Mouse (Mus musculus) midbrain, embryonic 10.5 days (tissue): ENCODE data around the gene Agtr1a. TPM values are rescaled to one million over a fixed set of nuclear protein-coding genes. Genes with fewer than 3 reads are reported as not detected.

ENCODE experiments used
- DNase-seq: peaks from one replicate; pipeline ENCODE4 v3.0.0-alpha.2; 2017; ENCODE audit warnings: low spot score
- H3K27ac ChIP-seq: fragments of 300-500 bp; sonication (generic); replicated peaks from 2 replicates; pipeline ENCODE4 v1.5.1; 2016; ENCODE audit warnings: mild to moderate bottlenecking
- H3K27me3 ChIP-seq: fragments of 300-500 bp; sonication (generic); 2 replicates; pipeline ENCODE4 v1.6.1; 2016; ENCODE audit warnings: low read depth, mild to moderate bottlenecking; ENCODE audit not compliant: poor library complexity, severe bottlenecking
- H3K36me3 ChIP-seq: fragments of 300-500 bp; sonication (generic); 2 replicates; pipeline ENCODE4 v1.6.1; 2016; ENCODE audit warnings: mild to moderate bottlenecking, moderate library complexity
- H3K4me1 ChIP-seq: fragments of 300-500 bp; sonication (generic); 2 replicates; pipeline ENCODE4 v1.6.1; 2016
- H3K4me3 ChIP-seq: fragments of 300-500 bp; sonication (generic); 2 replicates; pipeline ENCODE4 v1.5.1; 2016; ENCODE audit warnings: mild to moderate bottlenecking, moderate library complexity
- H3K9me3 ChIP-seq: fragments of 300-500 bp; sonication (generic); replicated peaks from 2 replicates; pipeline ENCODE4 v1.6.1; 2016; ENCODE audit warnings: mild to moderate bottlenecking
- WGBS: fragments of 180-500 bp; shearing (Covaris S2); methylation state at CpG from one replicate; pipeline ENCODE4 v1.1.7; 2016; 5-methylcytosine and 5-hydroxymethylcytosine counted together
- polyA plus RNA-seq: library from polyadenylated mRNA; unstranded; fragments of >200 nt; fragmentation: Nextera tagmentation; extraction: Ambion mirVana; gene quantifications from 2 replicates; pipeline ENCODE4 v1.2.1, GENCODE M21; 2016

Gene Agtr1a
- polyA plus RNA-seq, result 1.00 and 1.5 TPM in 2 replicates

GRCm38 (mm10) chr13:30336148-30336801 lies at the start of gene Agtr1a:
Gene Agtr1a (plus strand): TSS chr13:30336441.
- Histone ChIP-seq H3K27me3 (peaks cover 30% of the 10 kb centered on the region), H3K27ac (peak within 1 kb of the TSS; percentile 80), H3K4me1 (peaks cover 18% of the 10 kb centered on the region), H3K4me3 (peak within 1 kb of the TSS; percentile 67), H3K9me3 (no peaks in the 10 kb centered on the region), H3K36me3 (no peaks in the 10 kb centered on the region)
- 1% methylated on average over 33 of the region's 33 CpGs for WGBS
- DNase-seq, result peak; percentile 82

- Histone ChIP-seq H3K27me3 (no peaks in the 10 kb centered on the region), H3K27ac (no peak overlapping the region), H3K9me3 (no peaks in the 10 kb centered on the region), H3K36me3 (no peaks in the 10 kb centered on the region), H3K4me3 (no peak overlapping the region), H3K4me1 (no peaks in the 10 kb centered on the region)
- DNase-seq, result no peak
- 89% methylated on average over 4 of the region's 4 CpGs for WGBS
Measured at GRCm38 (mm10) chr13:30310221-30310620, 26.0 kb upstream of the Agtr1a start.

- Histone ChIP-seq H3K4me3 (no peak overlapping the region), H3K27ac (no peak overlapping the region), H3K9me3 (no peaks in the 10 kb centered on the region), H3K36me3 (no peaks in the 10 kb centered on the region), H3K4me1 (no peaks in the 10 kb centered on the region), H3K27me3 (no peaks in the 10 kb centered on the region)
- DNase-seq, result no peak
- 93% methylated on average over 11 of the region's 11 CpGs for WGBS
Measured at GRCm38 (mm10) chr13:30324669-30325346, 11.4 kb upstream of the Agtr1a start.

GRCm38 (mm10) chr13:30331061-30331460 lies 5.2 kb upstream of the Agtr1a start:
- Histone ChIP-seq H3K9me3 (no peaks in the 10 kb centered on the region), H3K4me1 (peaks cover 6% of the 10 kb centered on the region; the same call in 1 of the 2 replicates), H3K27ac (no peak overlapping the region), H3K36me3 (no peaks in the 10 kb centered on the region), H3K4me3 (no peak overlapping the region), H3K27me3 (peaks cover 8% of the 10 kb centered on the region; the same call in 1 of the 2 replicates)
- DNase-seq, result no peak
- 88% methylated on average over 5 of the region's 5 CpGs for WGBS

- no peak for DNase-seq
- 87% methylated on average over 6 of the region's 6 CpGs for WGBS
Measured at GRCm38 (mm10) chr13:30331851-30332250, 4.4 kb upstream of the Agtr1a start.

GRCm38 (mm10) chr13:30332581-30332980 lies 3.7 kb upstream of the Agtr1a start:
- no peak for DNase-seq
- no peaks in the 10 kb centered on the region for H3K36me3 ChIP-seq
- H3K27ac ChIP-seq, result no peak overlapping the region
- WGBS, result 86% methylated on average over 5 of the region's 5 CpGs
- peaks cover 18% of the 10 kb centered on the region for H3K4me1 ChIP-seq
- peaks cover 17% of the 10 kb centered on the region for H3K27me3 ChIP-seq
- H3K4me3 ChIP-seq, result no peak overlapping the region
- H3K9me3 ChIP-seq, result no peaks in the 10 kb centered on the region

More at GRCm38 (mm10) chr13:30331851-30332250, 4.4 kb upstream of the Agtr1a start:
- peaks cover 14% of the 10 kb centered on the region for H3K4me1 ChIP-seq
- H3K27ac ChIP-seq, result no peak overlapping the region
- no peaks in the 10 kb centered on the region for H3K9me3 ChIP-seq
- H3K36me3 ChIP-seq, result no peaks in the 10 kb centered on the region
- H3K27me3 ChIP-seq, result peaks cover 10% of the 10 kb centered on the region
- H3K4me3 ChIP-seq, result no peak overlapping the region

- no peak overlapping the region for H3K4me3 ChIP-seq
- WGBS, result 71% methylated on average over 3 of the region's 3 CpGs
Measured at GRCm38 (mm10) chr13:30334667-30335066, 1.6 kb upstream of the Agtr1a start.

GRCm38 (mm10) chr13:30336913-30337312 lies 672 bp downstream of the Agtr1a start:
- Histone ChIP-seq H3K36me3 (no peaks in the 10 kb centered on the region), H3K4me1 (peaks cover 18% of the 10 kb centered on the region), H3K27ac (no peak overlapping the region), H3K9me3 (no peaks in the 10 kb centered on the region), H3K27me3 (peaks cover 30% of the 10 kb centered on the region), H3K4me3 (peak overlapping the region; percentile 67)
- DNase-seq, result peak; percentile 21
- 20% methylated on average over 9 of the region's 9 CpGs for WGBS

More at GRCm38 (mm10) chr13:30334667-30335066, 1.6 kb upstream of the Agtr1a start:
- DNase-seq, result no peak
- no peak overlapping the region for H3K27ac ChIP-seq
- H3K9me3 ChIP-seq, result no peaks in the 10 kb centered on the region
- peaks cover 18% of the 10 kb centered on the region for H3K4me1 ChIP-seq
- H3K27me3 ChIP-seq, result peaks cover 30% of the 10 kb centered on the region
- H3K36me3 ChIP-seq, result no peaks in the 10 kb centered on the region

GRCm38 (mm10) chr13:30337646-30338045 lies 1.4 kb downstream of the Agtr1a start:
- peaks cover 18% of the 10 kb centered on the region for H3K4me1 ChIP-seq
- H3K4me3 ChIP-seq, result no peak overlapping the region
- 81% methylated on average over 7 of the region's 7 CpGs for WGBS
- no peaks in the 10 kb centered on the region for H3K36me3 ChIP-seq
- H3K9me3 ChIP-seq, result no peaks in the 10 kb centered on the region
- H3K27ac ChIP-seq, result no peak overlapping the region
- no peak for DNase-seq
- H3K27me3 ChIP-seq, result peaks cover 30% of the 10 kb centered on the region

- WGBS, result 88% methylated on average over 5 of the region's 5 CpGs
- H3K36me3 ChIP-seq, result no peaks in the 10 kb centered on the region
- DNase-seq, result no peak
- H3K27me3 ChIP-seq, result peaks cover 30% of the 10 kb centered on the region
- no peak overlapping the region for H3K4me3 ChIP-seq
- no peaks in the 10 kb centered on the region for H3K9me3 ChIP-seq
- no peak overlapping the region for H3K27ac ChIP-seq
- H3K4me1 ChIP-seq, result peaks cover 18% of the 10 kb centered on the region
Measured at GRCm38 (mm10) chr13:30338576-30338975, 2.3 kb downstream of the Agtr1a start.

- Histone ChIP-seq H3K4me1 (peaks cover 14% of the 10 kb centered on the region), H3K27ac (no peak overlapping the region), H3K4me3 (no peak overlapping the region), H3K36me3 (no peaks in the 10 kb centered on the region), H3K9me3 (no peaks in the 10 kb centered on the region), H3K27me3 (peaks cover 25% of the 10 kb centered on the region)
- WGBS, result 89% methylated on average over 8 of the region's 8 CpGs
- DNase-seq, result no peak
Measured at GRCm38 (mm10) chr13:30339927-30340326, 3.7 kb downstream of the Agtr1a start.

- Histone ChIP-seq H3K36me3 (no peaks in the 10 kb centered on the region), H3K4me3 (no peak overlapping the region), H3K27me3 (peaks cover 15% of the 10 kb centered on the region), H3K9me3 (no peaks in the 10 kb centered on the region), H3K4me1 (no peaks in the 10 kb centered on the region), H3K27ac (no peak overlapping the region)
- 92% methylated on average over 19 of the region's 19 CpGs for WGBS
- DNase-seq, result no peak
Measured at GRCm38 (mm10) chr13:30341987-30342898, 6.0 kb downstream of the Agtr1a start.
